Comparison of ENCODE assay signal across 19 mouse cellular contexts in the genomic region with DNA sequence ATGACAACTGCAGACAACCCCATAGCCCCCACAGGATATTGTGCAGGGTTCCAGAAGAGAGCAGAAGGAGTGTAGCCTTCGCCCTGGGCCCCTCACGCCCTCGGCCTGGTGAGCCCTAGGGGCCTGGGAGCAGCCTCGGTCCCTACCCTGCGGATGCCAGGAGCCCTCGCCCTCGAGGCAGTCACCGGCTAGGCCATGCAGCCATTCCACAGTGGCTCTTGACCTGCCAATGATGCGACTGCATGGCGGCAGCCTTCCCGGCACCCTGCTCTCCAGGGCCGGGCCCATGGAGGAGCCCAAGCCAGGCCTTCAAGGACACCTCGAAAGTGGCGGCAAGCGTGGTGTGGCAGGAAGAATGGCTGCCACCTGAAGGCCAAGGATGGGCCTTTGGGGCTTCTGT.
A peak's percentile ranks its signal among the peaks of the same experiment; 100 is the strongest.
DNase-seq lines count a peak whose midpoint lies in the region; ATAC-seq and TF ChIP-seq lines count a peak whose summit lies in the region.
"Had no signal": no experiment of that assay in that cellular context is flagged by ENCODE, and none has a peak within 500 bp of the region (broad histone marks: within the 10 kb centered on the region; RNA-seq: fewer than 3 reads in every experiment).

No protein-coding gene starts in this region.

- H3K4me3 ChIP-seq in heart, embryonic 10.5 days = no peak overlapping the region
- H3K4me3 ChIP-seq in hindbrain, embryonic 15.5 days = no peak overlapping the region
- H3K4me3 ChIP-seq in hindbrain, embryonic 16.5 days (ENCODE audit: low read length) = no peak overlapping the region
- H3K4me3 ChIP-seq in midbrain, embryonic 12.5 days = no peak overlapping the region
- no peak overlapping the region for H3K4me3 ChIP-seq in midbrain, embryonic 15.5 days
- H3K4me3 ChIP-seq in stomach, postnatal 0 days (ENCODE audit: low read depth, low read length) = no peak overlapping the region
- no peak overlapping the region for H3K4me3 ChIP-seq in intestine, embryonic 15.5 days (replicated peaks)
- H3K4me3 ChIP-seq: megakaryocyte, embryonic 14.5 days had no signal

- no peak overlapping the region for H3K9ac ChIP-seq in hindbrain, embryonic 15.5 days
- H3K9ac ChIP-seq in hindbrain, embryonic 16.5 days (ENCODE audit: low read depth, low read length) = no peak overlapping the region
- no peak overlapping the region for H3K9ac ChIP-seq in midbrain, embryonic 12.5 days (replicated peaks)
- H3K9ac ChIP-seq in midbrain, embryonic 15.5 days = no peak overlapping the region
- no peak overlapping the region for H3K9ac ChIP-seq in stomach, postnatal 0 days (ENCODE audit: low read length)
- H3K9ac ChIP-seq in intestine, embryonic 15.5 days = no peak overlapping the region
- H3K9ac ChIP-seq: forebrain, postnatal 0 days had no signal

- no peak overlapping the region for H3K27ac ChIP-seq in heart, embryonic 10.5 days
- H3K27ac ChIP-seq in hindbrain, embryonic 15.5 days (replicated peaks) = no peak overlapping the region
- no peak overlapping the region for H3K27ac ChIP-seq in hindbrain, embryonic 16.5 days (ENCODE audit: low read depth, low read length)
- H3K27ac ChIP-seq in midbrain, embryonic 12.5 days (replicated peaks) = no peak overlapping the region
- no peak overlapping the region for H3K27ac ChIP-seq in midbrain, embryonic 15.5 days
- no peak overlapping the region for H3K27ac ChIP-seq in stomach, postnatal 0 days (replicated peaks)
- H3K27ac ChIP-seq in intestine, embryonic 15.5 days = no peak overlapping the region

- 87% methylated on average over 15 of the region's 15 CpGs for WGBS in heart, embryonic 10.5 days
- 92% methylated on average over 15 of the region's 15 CpGs for WGBS in hindbrain, embryonic 15.5 days
- 90% methylated on average over 15 of the region's 15 CpGs for WGBS in hindbrain, embryonic 16.5 days
- WGBS in midbrain, embryonic 12.5 days = 87% methylated on average over 15 of the region's 15 CpGs
- WGBS in midbrain, embryonic 15.5 days = 91% methylated on average over 15 of the region's 15 CpGs
- WGBS in stomach, postnatal 0 days = 89% methylated on average over 15 of the region's 15 CpGs
- WGBS in intestine, embryonic 15.5 days = 86% methylated on average over 15 of the region's 15 CpGs

- no peaks in the 10 kb centered on the region for H3K4me1 ChIP-seq in heart, embryonic 10.5 days
- no peaks in the 10 kb centered on the region for H3K4me1 ChIP-seq in hindbrain, embryonic 15.5 days (replicated peaks)
- H3K4me1 ChIP-seq in hindbrain, embryonic 16.5 days (ENCODE audit: control insufficient read depth, insufficient read depth, low read depth, low read length) = no peaks in the 10 kb centered on the region
- H3K4me1 ChIP-seq in midbrain, embryonic 12.5 days = no peaks in the 10 kb centered on the region
- no peaks in the 10 kb centered on the region for H3K4me1 ChIP-seq in midbrain, embryonic 15.5 days
- no peaks in the 10 kb centered on the region for H3K4me1 ChIP-seq in stomach, postnatal 0 days (replicated peaks; ENCODE audit: control insufficient read depth, insufficient read depth)
- H3K4me1 ChIP-seq in intestine, embryonic 15.5 days (replicated peaks) = no peaks in the 10 kb centered on the region
- H3K4me1 ChIP-seq: megakaryocyte, embryonic 14.5 days had no signal

- intact Hi-C loops in heart, postnatal 10 days (cut with DNase I) = no loop called here

- no peak for TF ChIP-seq CTCF in stomach, postnatal 0 days (IDR thresholded peaks at IDR 0.05; ENCODE audit: low read depth)

- H3K9me3 ChIP-seq in heart, embryonic 10.5 days = peaks cover 84% of the 10 kb centered on the region
- H3K9me3 ChIP-seq in hindbrain, embryonic 15.5 days = peaks cover 82% of the 10 kb centered on the region
- peaks cover 62% of the 10 kb centered on the region for H3K9me3 ChIP-seq in hindbrain, embryonic 16.5 days (ENCODE audit: control insufficient read depth, low read length)
- H3K9me3 ChIP-seq in midbrain, embryonic 12.5 days = peaks cover 85% of the 10 kb centered on the region
- H3K9me3 ChIP-seq in midbrain, embryonic 15.5 days = peaks cover 74% of the 10 kb centered on the region
- H3K9me3 ChIP-seq in stomach, postnatal 0 days (ENCODE audit: control insufficient read depth, low read length) = peaks cover 23% of the 10 kb centered on the region
- H3K9me3 ChIP-seq in intestine, embryonic 15.5 days = peaks cover 30% of the 10 kb centered on the region
- H3K9me3 ChIP-seq: megakaryocyte, embryonic 14.5 days had no signal

- no peak for TF ChIP-seq EP300 in stomach, postnatal 0 days (optimal IDR thresholded peaks at IDR 0.05)

- peak; percentile 34; the same call in 1 of the 2 replicates for ATAC-seq in hindbrain, embryonic 15.5 days (ENCODE audit: low FRiP score, low read depth)
- ATAC-seq in hindbrain, embryonic 16.5 days = no peak
- ATAC-seq in midbrain, embryonic 12.5 days (ENCODE audit: low FRiP score, low read depth) = 0 out of 2 replicates have a peak, but pooled peaks have one; percentile 36
- ATAC-seq in midbrain, embryonic 15.5 days (replicated peaks) = no peak
- peak; percentile 45; the same call in 1 of the 2 replicates for ATAC-seq in stomach, postnatal 0 days (ENCODE audit: low FRiP score, low TSS enrichment)
- no peak for ATAC-seq in intestine, embryonic 15.5 days
- ATAC-seq: forebrain, postnatal 0 days; intestine, postnatal 0 days had no signal

- no peak overlapping the region for H3K4me2 ChIP-seq in hindbrain, embryonic 15.5 days
- no peak overlapping the region for H3K4me2 ChIP-seq in hindbrain, embryonic 16.5 days (ENCODE audit: low read length)
- no peak overlapping the region for H3K4me2 ChIP-seq in midbrain, embryonic 12.5 days (replicated peaks)
- no peak overlapping the region for H3K4me2 ChIP-seq in midbrain, embryonic 15.5 days
- H3K4me2 ChIP-seq in stomach, postnatal 0 days (replicated peaks; ENCODE audit: low read depth) = no peak overlapping the region
- no peak overlapping the region for H3K4me2 ChIP-seq in intestine, embryonic 15.5 days (replicated peaks)

- no peaks in the 10 kb centered on the region for H3K27me3 ChIP-seq in heart, embryonic 10.5 days (ENCODE audit: insufficient read depth, poor library complexity, severe bottlenecking)
- H3K27me3 ChIP-seq in hindbrain, embryonic 15.5 days = no peaks in the 10 kb centered on the region
- H3K27me3 ChIP-seq in hindbrain, embryonic 16.5 days (replicated peaks; ENCODE audit: control insufficient read depth, insufficient read depth, low read length) = no peaks in the 10 kb centered on the region
- no peaks in the 10 kb centered on the region for H3K27me3 ChIP-seq in midbrain, embryonic 12.5 days
- no peaks in the 10 kb centered on the region for H3K27me3 ChIP-seq in midbrain, embryonic 15.5 days (replicated peaks)
- no peaks in the 10 kb centered on the region for H3K27me3 ChIP-seq in stomach, postnatal 0 days (ENCODE audit: control insufficient read depth, insufficient read depth, low read length)
- no peaks in the 10 kb centered on the region for H3K27me3 ChIP-seq in intestine, embryonic 15.5 days (replicated peaks)
- H3K27me3 ChIP-seq: megakaryocyte, embryonic 14.5 days had no signal

- DNase-seq in heart, embryonic 10.5 days (ENCODE audit: low spot score) = peak; percentile 76
- no peak for DNase-seq in heart, postnatal 10 days
- DNase-seq in stomach, postnatal 0 days (ENCODE audit: low spot score) = no peak
- DNase-seq: adrenal gland, adult 2 months; cerebellum, adult 11 months; cerebellum, postnatal 25 days; forebrain, postnatal 0 days; kidney, postnatal 25 days; layer of hippocampus, adult 9-11 months; lung, postnatal 10 days; retina, postnatal 1 day; thymus, adult 2 months had no signal

- H3K36me3 ChIP-seq in heart, embryonic 10.5 days = no peaks in the 10 kb centered on the region
- no peaks in the 10 kb centered on the region for H3K36me3 ChIP-seq in hindbrain, embryonic 15.5 days
- H3K36me3 ChIP-seq in hindbrain, embryonic 16.5 days (ENCODE audit: control insufficient read depth, insufficient read depth, low read length) = no peaks in the 10 kb centered on the region
- no peaks in the 10 kb centered on the region for H3K36me3 ChIP-seq in midbrain, embryonic 12.5 days
- no peaks in the 10 kb centered on the region for H3K36me3 ChIP-seq in midbrain, embryonic 15.5 days (replicated peaks)
- no peaks in the 10 kb centered on the region for H3K36me3 ChIP-seq in stomach, postnatal 0 days (ENCODE audit: control insufficient read depth, insufficient read depth, low read length)
- H3K36me3 ChIP-seq in intestine, embryonic 15.5 days = no peaks in the 10 kb centered on the region

Comparison
In these comparisons a context has a peak if more than half of its experiments do, and no peak if none do; other contexts are left out.
1. ATAC-seq: peak in hindbrain, embryonic 15.5 days (single experiment), midbrain, embryonic 12.5 days (single experiment) and stomach, postnatal 0 days (single experiment); none in hindbrain, embryonic 16.5 days (single experiment), midbrain, embryonic 15.5 days (single experiment) and intestine, embryonic 15.5 days (single experiment).